24 mouse cellular contexts compared by ENCODE assay signal in the genomic region with DNA sequence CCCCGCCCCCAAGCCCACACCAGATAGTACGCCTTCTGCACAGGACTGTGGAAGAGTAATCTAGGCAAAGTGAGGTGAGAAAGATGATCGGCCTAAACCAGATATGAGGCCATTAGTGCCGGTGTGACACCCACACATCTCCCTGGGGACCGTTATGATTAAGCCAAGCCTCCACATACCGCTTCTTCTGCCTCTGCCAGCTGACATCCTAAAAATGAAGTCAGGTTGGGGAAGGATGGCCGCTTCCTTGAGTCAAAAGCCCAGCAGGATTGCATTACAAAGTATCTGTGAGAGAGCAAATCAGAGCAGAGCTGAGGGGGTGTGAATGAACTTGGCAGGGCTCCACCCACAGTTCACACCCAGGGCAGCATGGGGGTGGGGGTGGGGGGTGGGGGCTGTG. TPM values are rescaled to one million over a fixed set of nuclear protein-coding genes. Genes with fewer than 3 reads are reported as not detected.
DNase-seq lines count a peak whose midpoint lies in the region; ATAC-seq and TF ChIP-seq lines count a peak whose summit lies in the region.
"Had no signal": no experiment of that assay in that cellular context is flagged by ENCODE, and none has a peak within 500 bp of the region (broad histone marks: within the 10 kb centered on the region; RNA-seq: fewer than 3 reads in every experiment).

No protein-coding gene starts in this region.

- no peaks in the 10 kb centered on the region for H3K27me3 ChIP-seq in forebrain, embryonic 11.5 days (ENCODE audit: control insufficient read depth, insufficient read depth, low read length)
- no peaks in the 10 kb centered on the region for H3K27me3 ChIP-seq in forebrain, embryonic 10.5 days (ENCODE audit: poor library complexity, severe bottlenecking)
- no peaks in the 10 kb centered on the region for H3K27me3 ChIP-seq in kidney, embryonic 16.5 days (ENCODE audit: insufficient read depth, low read length)
- no peaks in the 10 kb centered on the region for H3K27me3 ChIP-seq in splenic B cell, adult 2 months (ENCODE audit: control insufficient read depth, insufficient read depth, low read length, poor library complexity, severe bottlenecking)
- H3K27me3 ChIP-seq in lung, postnatal 0 days (replicated peaks; ENCODE audit: insufficient read depth, low read length) = no peaks in the 10 kb centered on the region
- H3K27me3 ChIP-seq: stomach, embryonic 15.5 days had no signal

- H3K4me1 ChIP-seq in forebrain, embryonic 11.5 days (replicated peaks; ENCODE audit: control insufficient read depth, insufficient read depth, low read length) = no peaks in the 10 kb centered on the region
- peaks cover 7% of the 10 kb centered on the region for H3K4me1 ChIP-seq in forebrain, embryonic 10.5 days
- peaks cover 4% of the 10 kb centered on the region; the same call in 1 of the 2 replicates for H3K4me1 ChIP-seq in kidney, embryonic 16.5 days (ENCODE audit: insufficient read depth, low read length)
- H3K4me1 ChIP-seq in lung, postnatal 0 days (ENCODE audit: insufficient read depth, low read depth, low read length) = no peaks in the 10 kb centered on the region
- H3K4me1 ChIP-seq: liver, embryonic 12.5 days; stomach, embryonic 15.5 days had no signal

- H3K9ac ChIP-seq in forebrain, embryonic 11.5 days (ENCODE audit: low read length) = no peak overlapping the region
- H3K9ac ChIP-seq in kidney, embryonic 16.5 days (replicated peaks; ENCODE audit: low read length) = no peak overlapping the region
- H3K9ac ChIP-seq in lung, postnatal 0 days (replicated peaks; ENCODE audit: low read depth) = no peak overlapping the region
- H3K9ac ChIP-seq: hindbrain, embryonic 12.5 days; liver, embryonic 12.5 days; lung, embryonic 14.5 days; stomach, embryonic 15.5 days had no signal

- no peak for TF ChIP-seq EP300 in lung, postnatal 0 days (IDR thresholded peaks at IDR 0.05)

- DNase-seq in forebrain, embryonic 11.5 days (ENCODE audit: low spot score) = peak; percentile 49
- DNase-seq in forebrain, embryonic 10.5 days (ENCODE audit: extremely low spot score, low spot score) = no peak
- no peak for DNase-seq in kidney, adult 8-10 months
- peak; percentile 14 to 25 for DNase-seq in spleen, postnatal 36 days (ENCODE audit: low spot score in 2 of 2)
- no peak for DNase-seq in spleen, postnatal 14 days (ENCODE audit: low spot score in 2 of 2)
- peak; percentile 42 for DNase-seq in splenic B cell, adult 2 months (ENCODE audit: low read depth, low spot score)
- no peak for DNase-seq in lung, postnatal 0 days (ENCODE audit: low spot score)
- DNase-seq: adrenal gland, postnatal 14 days; cerebellum, adult 9-10 months; gastrocnemius, postnatal 10 days; heart, postnatal 10 days; kidney, adult 18-20 months; lung, embryonic 14.5 days; right cerebral cortex, postnatal 4 days; thymus, postnatal 25 days had no signal

- no peak overlapping the region for H3K27ac ChIP-seq in forebrain, embryonic 11.5 days (ENCODE audit: low read depth, low read length)
- no peak overlapping the region for H3K27ac ChIP-seq in forebrain, embryonic 10.5 days
- H3K27ac ChIP-seq in kidney, embryonic 16.5 days (ENCODE audit: low read length) = no peak overlapping the region
- H3K27ac ChIP-seq in lung, postnatal 0 days (ENCODE audit: low read length) = no peak overlapping the region
- H3K27ac ChIP-seq: hindbrain, embryonic 12.5 days; left cerebral cortex, adult 2 months; limb, embryonic 10.5 days; liver, embryonic 12.5 days; stomach, embryonic 15.5 days had no signal

- WGBS in forebrain, embryonic 11.5 days = 56% methylated on average over 7 of the region's 7 CpGs
- WGBS in forebrain, embryonic 10.5 days = 58% methylated on average over 7 of the region's 7 CpGs
- 11% methylated on average over 7 of the region's 7 CpGs for WGBS in kidney, embryonic 16.5 days
- WGBS in lung, postnatal 0 days = 25% methylated on average over 7 of the region's 7 CpGs

- no peak overlapping the region for H3K4me3 ChIP-seq in forebrain, embryonic 11.5 days (ENCODE audit: low read depth, low read length)
- no peak overlapping the region for H3K4me3 ChIP-seq in forebrain, embryonic 10.5 days
- H3K4me3 ChIP-seq in kidney, embryonic 16.5 days (ENCODE audit: low read length) = no peak overlapping the region
- H3K4me3 ChIP-seq in lung, postnatal 0 days (ENCODE audit: low read depth, low read length) = no peak overlapping the region
- H3K4me3 ChIP-seq: hindbrain, embryonic 12.5 days; left cerebral cortex, adult 2 months; limb, embryonic 10.5 days; liver, embryonic 12.5 days; stomach, embryonic 15.5 days had no signal

- no peaks in the 10 kb centered on the region for H3K9me3 ChIP-seq in forebrain, embryonic 11.5 days (ENCODE audit: control insufficient read depth, low read length)
- H3K9me3 ChIP-seq in forebrain, embryonic 10.5 days = no peaks in the 10 kb centered on the region
- peaks cover 1% of the 10 kb centered on the region; the same call in 1 of the 2 replicates for H3K9me3 ChIP-seq in kidney, embryonic 16.5 days (ENCODE audit: low read length)
- H3K9me3 ChIP-seq in lung, postnatal 0 days (ENCODE audit: low read length) = no peaks in the 10 kb centered on the region
- H3K9me3 ChIP-seq: hindbrain, embryonic 12.5 days; limb, embryonic 10.5 days; liver, embryonic 12.5 days; stomach, embryonic 15.5 days had no signal

- no peak for ATAC-seq in forebrain, embryonic 11.5 days (replicated peaks; ENCODE audit: low FRiP score)
- ATAC-seq in kidney, embryonic 16.5 days (ENCODE audit: low FRiP score, low TSS enrichment) = peak; percentile 57; the same call in 1 of the 2 replicates
- ATAC-seq in lung, postnatal 0 days = no peak
- ATAC-seq: activated CD4-positive, CD25-positive, alpha-beta regulatory T cell, adult 4 months; liver, embryonic 12.5 days had no signal

- TF ChIP-seq CTCF in lung, postnatal 0 days (IDR thresholded peaks at IDR 0.05) = no peak

- H3K36me3 ChIP-seq in forebrain, embryonic 11.5 days (ENCODE audit: control insufficient read depth, insufficient read depth, low read length) = no peaks in the 10 kb centered on the region
- no peaks in the 10 kb centered on the region for H3K36me3 ChIP-seq in forebrain, embryonic 10.5 days (replicated peaks)
- no peaks in the 10 kb centered on the region for H3K36me3 ChIP-seq in kidney, embryonic 16.5 days (ENCODE audit: insufficient read depth, low read length)
- no peaks in the 10 kb centered on the region for H3K36me3 ChIP-seq in splenic B cell, adult 2 months (ENCODE audit: control insufficient read depth, insufficient read depth, low read length, poor library complexity, severe bottlenecking)
- H3K36me3 ChIP-seq in lung, postnatal 0 days (ENCODE audit: insufficient read depth, low read length) = no peaks in the 10 kb centered on the region
- H3K36me3 ChIP-seq: hindbrain, embryonic 12.5 days; limb, embryonic 10.5 days; liver, embryonic 12.5 days; stomach, embryonic 15.5 days had no signal

- no peak overlapping the region for H3K4me2 ChIP-seq in forebrain, embryonic 11.5 days (ENCODE audit: low read depth, low read length, severe bottlenecking)
- H3K4me2 ChIP-seq in kidney, embryonic 16.5 days (replicated peaks; ENCODE audit: low read depth, low read length) = no peak overlapping the region
- H3K4me2 ChIP-seq in lung, postnatal 0 days (replicated peaks; ENCODE audit: low read depth, low read length) = no peak overlapping the region
- H3K4me2 ChIP-seq: hindbrain, embryonic 12.5 days; liver, embryonic 12.5 days; lung, embryonic 14.5 days; stomach, embryonic 15.5 days had no signal

RNA-seq across cellular contexts. Expression of a gene that starts 10.5 kb away (rescaled TPM):
- polyA plus RNA-seq in forebrain, embryonic 11.5 days (2014; fragmentation: Nextera tagmentation; extraction: Ambion mirVana) = not detected in 2 replicates
- polyA plus RNA-seq in forebrain, embryonic 10.5 days (2016; fragmentation: Nextera tagmentation; extraction: Ambion mirVana) = not detected in 2 replicates
- not detected in 2 replicates for polyA plus RNA-seq in kidney, embryonic 16.5 days (2015; fragmentation: Nextera tagmentation; extraction: Ambion mirVana)
- not detected in 2 replicates for polyA plus RNA-seq in lung, postnatal 0 days (2015; fragmentation: Nextera tagmentation; extraction: Ambion mirVana)
- polyA plus RNA-seq: activated CD4-positive, CD25-positive, alpha-beta regulatory T cell, adult 4 months; cortical plate, adult 2 months; embryonic facial prominence, embryonic 14.5 days; hindbrain, embryonic 12.5 days; limb, embryonic 10.5 days; lung, embryonic 14.5 days had no signal

RNA-seq across cellular contexts. Expression of a gene that starts 25.6 kb away (rescaled TPM):
- not detected in 2 replicates for polyA plus RNA-seq in forebrain, embryonic 11.5 days (2014; fragmentation: Nextera tagmentation; extraction: Ambion mirVana)
- not detected in 2 replicates for polyA plus RNA-seq in forebrain, embryonic 10.5 days (2016; fragmentation: Nextera tagmentation; extraction: Ambion mirVana)
- not detected in 2 replicates for polyA plus RNA-seq in kidney, embryonic 16.5 days (2015; fragmentation: Nextera tagmentation; extraction: Ambion mirVana)
- polyA plus RNA-seq in lung, postnatal 0 days (2015; fragmentation: Nextera tagmentation; extraction: Ambion mirVana) = not detected in 2 replicates
- polyA plus RNA-seq: activated CD4-positive, CD25-positive, alpha-beta regulatory T cell, adult 4 months; cortical plate, adult 2 months; embryonic facial prominence, embryonic 14.5 days; hindbrain, embryonic 12.5 days; liver, embryonic 12.5 days; lung, embryonic 14.5 days had no signal

Comparison
In these comparisons a context has a peak if more than half of its experiments do, and no peak if none do; other contexts are left out.
1. DNase-seq: peak in forebrain, embryonic 11.5 days (single experiment), spleen, postnatal 36 days (2 of 2) and splenic B cell, adult 2 months (single experiment); none in forebrain, embryonic 10.5 days (single experiment), kidney, adult 8-10 months (0 of 2), spleen, postnatal 14 days (0 of 2) and lung, postnatal 0 days (single experiment).